Comparison of ENCODE assay signal across 22 mouse cellular contexts in genomic region chr10:96783966-96784365, GRCm38 (mm10).
"Had no signal": no experiment of that assay in that cellular context is flagged by ENCODE, and none has a peak within 500 bp of the region (broad histone marks: within the 10 kb centered on the region; RNA-seq: fewer than 3 reads in every experiment).

No protein-coding gene starts in this region.

- ATAC-seq: hindbrain, embryonic 16.5 days; hindbrain, postnatal 0 days; inflammation-experienced regulatory T-cells, adult 6 months; intestine, embryonic 15.5 days; intestine, embryonic 16.5 days; intestine, postnatal 0 days had no signal

- DNase-seq: heart, postnatal 10 days; heart, postnatal 14 days; heart, postnatal 36 days; heart, postnatal 4 days; kidney, adult 11 months; kidney, adult 18-20 months; kidney, adult 2 months; kidney, adult 8-10 months; kidney, adult 9 months; kidney, postnatal 10 days; kidney, postnatal 14 days; kidney, postnatal 25 days; kidney, postnatal 36 days; kidney, postnatal 4 days; layer of hippocampus, adult 9-11 months; layer of hippocampus, postnatal 36 days had no signal
